Mouse (Mus musculus) neural tube, embryonic 11.5 days (tissue): ENCODE measurements around the gene Fam107a. TPM values are rescaled to one million over a fixed set of nuclear protein-coding genes. Genes with fewer than 3 reads are reported as not detected.

Source experiments
- polyA plus RNA-seq: library from polyadenylated mRNA; unstranded; fragments of >200 nt; fragmentation: Nextera tagmentation; extraction: Ambion mirVana; gene quantifications from 2 replicates; pipeline ENCODE4 v1.2.1, GENCODE M21; 2014

Fam107a gene
- polyA plus RNA-seq, 1 experiment from 2014 or later = 0.94 TPM

Other genes with a start within 250 kb of the Fam107a start
- 52.8 and 55.1 TPM in 2 replicates for gene Rpp14, start 237.7 kb downstream of the Fam107a start, polyA plus RNA-seq
- 35.5 and 36.0 TPM in 2 replicates for gene Pxk, start 219.8 kb downstream of the Fam107a start, polyA plus RNA-seq
- 219 and 225 TPM in 2 replicates for gene Pdhb, start 145.0 kb downstream of the Fam107a start, polyA plus RNA-seq
- 15.5 and 17.8 TPM in 2 replicates for gene Kctd6, start 103.9 kb downstream of the Fam107a start, polyA plus RNA-seq
- gene Acox2, start 58.7 kb downstream of the Fam107a start, polyA plus RNA-seq = 0.20 TPM in 1 of 2 replicates, not detected in the other
- not detected in 2 replicates for gene Oit1, start 60.7 kb upstream of the Fam107a start, polyA plus RNA-seq